Mouse (Mus musculus): ENCODE measurements around the gene Fosl2. TPM values are rescaled to one million over a fixed set of nuclear protein-coding genes. Genes with fewer than 3 reads are reported as not detected.
"Not testable (repeated sequence)": the region's sequence is repeated elsewhere in the genome, so short reads cannot be mapped to it uniquely, and the experiment has no call there.

Gene Fosl2
- polyA plus RNA-seq, 1 experiment from 2014 or later: 2.1 TPM

GRCm38 (mm10) chr5:32154931-32155688 lies 19.5 kb downstream of the Fosl2 start:
- H3K9me3 ChIP-seq: no peaks in the 10 kb centered on the region
- H3K36me3 ChIP-seq: peaks cover 34% of the 10 kb centered on the region
- peaks cover 18% of the 10 kb centered on the region; the same call in 1 of the 2 replicates for H3K27me3 ChIP-seq (ENCODE audit: insufficient read depth, poor library complexity, severe bottlenecking)
- DNase-seq (ENCODE audit: low spot score): no peak
- H3K4me3 ChIP-seq: no peak overlapping the region
- WGBS: 73% methylated on average over 9 of the region's 9 CpGs
- peak overlapping the region; percentile 22; the same call in 1 of the 2 replicates for H3K27ac ChIP-seq
- peaks cover 29% of the 10 kb centered on the region for H3K4me1 ChIP-seq

- Histone ChIP-seq H3K36me3 (peaks cover 34% of the 10 kb centered on the region), H3K9me3 (no peaks in the 10 kb centered on the region), H3K27ac (peak overlapping the region; percentile 22; the same call in 1 of the 2 replicates), H3K27me3 (ENCODE audit: insufficient read depth, poor library complexity, severe bottlenecking) (peaks cover 14% of the 10 kb centered on the region; the same call in 1 of the 2 replicates), H3K4me1 (peaks cover 37% of the 10 kb centered on the region), H3K4me3 (no peak overlapping the region)
- WGBS: 75% methylated on average over 3 of the region's 3 CpGs
- no peak for DNase-seq (ENCODE audit: low spot score)
Observed at GRCm38 (mm10) chr5:32155927-32156326, 20.3 kb downstream of the Fosl2 start.

GRCm38 (mm10) chr5:32163478-32164043 lies 28.0 kb downstream of the Fosl2 start:
- Histone ChIP-seq H3K4me3 (no peak overlapping the region), H3K27ac (no peak overlapping the region), H3K27me3 (ENCODE audit: insufficient read depth, poor library complexity, severe bottlenecking) (no peaks in the 10 kb centered on the region), H3K4me1 (peaks cover 20% of the 10 kb centered on the region), H3K9me3 (no peaks in the 10 kb centered on the region), H3K36me3 (no peaks in the 10 kb centered on the region)
- WGBS: 77% methylated on average over 3 of the region's 3 CpGs
- DNase-seq (ENCODE audit: low spot score): no peak

GRCm38 (mm10) chr5:32172188-32172587 lies 36.6 kb downstream of the Fosl2 start:
- Histone ChIP-seq H3K4me3 (no peak overlapping the region), H3K9me3 (no peaks in the 10 kb centered on the region), H3K27me3 (ENCODE audit: insufficient read depth, poor library complexity, severe bottlenecking) (no peaks in the 10 kb centered on the region), H3K36me3 (no peaks in the 10 kb centered on the region), H3K27ac (no peak overlapping the region), H3K4me1 (no peaks in the 10 kb centered on the region)
- no peak for DNase-seq (ENCODE audit: low spot score)
- WGBS: 73% methylated on average over 2 of the region's 2 CpGs

- H3K27ac ChIP-seq: no peak overlapping the region
- H3K9me3 ChIP-seq: no peaks in the 10 kb centered on the region
- no peaks in the 10 kb centered on the region for H3K36me3 ChIP-seq
- no peak for DNase-seq (ENCODE audit: low spot score)
- H3K27me3 ChIP-seq (ENCODE audit: insufficient read depth, poor library complexity, severe bottlenecking): no peaks in the 10 kb centered on the region
- H3K4me3 ChIP-seq: no peak overlapping the region
- WGBS: 59% methylated on average over 2 of the region's 2 CpGs
- no peaks in the 10 kb centered on the region for H3K4me1 ChIP-seq
Observed at GRCm38 (mm10) chr5:32176800-32177199, 41.2 kb downstream of the Fosl2 start.

- Histone ChIP-seq H3K27me3 (ENCODE audit: insufficient read depth, poor library complexity, severe bottlenecking) (no peaks in the 10 kb centered on the region), H3K9me3 (no peaks in the 10 kb centered on the region), H3K27ac (no peak overlapping the region), H3K4me1 (peaks cover under 1% of the 10 kb centered on the region), H3K36me3 (no peaks in the 10 kb centered on the region), H3K4me3 (no peak overlapping the region)
- 65% methylated on average over 4 of the region's 4 CpGs for WGBS
- DNase-seq (ENCODE audit: low spot score): no peak
Observed at GRCm38 (mm10) chr5:32177737-32178136, 42.1 kb downstream of the Fosl2 start.

GRCm38 (mm10) chr5:32178720-32179119 lies 43.1 kb downstream of the Fosl2 start:
- H3K27ac ChIP-seq; H3K4me3 ChIP-seq; H3K36me3 ChIP-seq; H3K9me3 ChIP-seq; H3K27me3 ChIP-seq (ENCODE audit: insufficient read depth, poor library complexity, severe bottlenecking); DNase-seq (ENCODE audit: low spot score); H3K4me1 ChIP-seq: not testable (repeated sequence)
- 78% methylated on average over 5 of the region's 6 CpGs for WGBS

GRCm38 (mm10) chr5:32182885-32183629 lies 47.5 kb downstream of the Fosl2 start:
- Histone ChIP-seq H3K9me3 (no peaks in the 10 kb centered on the region), H3K27me3 (ENCODE audit: insufficient read depth, poor library complexity, severe bottlenecking) (0 out of 2 replicates have a peak, but pooled peaks cover 3% of the 10 kb centered on the region), H3K36me3 (no peaks in the 10 kb centered on the region), H3K4me1 (peaks cover 29% of the 10 kb centered on the region), H3K4me3 (no peak overlapping the region), H3K27ac (no peak overlapping the region)
- 58% methylated on average over 4 of the region's 4 CpGs for WGBS
- no peak for DNase-seq (ENCODE audit: low spot score)

- no peak overlapping the region for H3K4me3 ChIP-seq
- peaks cover 49% of the 10 kb centered on the region for H3K4me1 ChIP-seq
- H3K27ac ChIP-seq: no peak overlapping the region
- no peak for DNase-seq (ENCODE audit: low spot score)
- H3K27me3 ChIP-seq (ENCODE audit: insufficient read depth, poor library complexity, severe bottlenecking): 0 out of 2 replicates have a peak, but pooled peaks cover 3% of the 10 kb centered on the region
- 29% methylated on average over 11 of the region's 11 CpGs for WGBS
- no peaks in the 10 kb centered on the region for H3K9me3 ChIP-seq
- H3K36me3 ChIP-seq: no peaks in the 10 kb centered on the region
Observed at GRCm38 (mm10) chr5:32187717-32188116, 52.1 kb downstream of the Fosl2 start.

- no peak overlapping the region for H3K27ac ChIP-seq
- 78% methylated on average over 5 of the region's 5 CpGs for WGBS
Observed at GRCm38 (mm10) chr5:32191259-32191658, 55.7 kb downstream of the Fosl2 start.

GRCm38 (mm10) chr5:32192016-32192845 lies 56.6 kb downstream of the Fosl2 start:
- no peaks in the 10 kb centered on the region for H3K27me3 ChIP-seq (ENCODE audit: insufficient read depth, poor library complexity, severe bottlenecking)
- WGBS: 66% methylated on average over 16 of the region's 16 CpGs
- peak overlapping the region; percentile 24; the same call in 1 of the 2 replicates for H3K27ac ChIP-seq
- H3K36me3 ChIP-seq: no peaks in the 10 kb centered on the region
- H3K4me1 ChIP-seq: peaks cover 31% of the 10 kb centered on the region
- no peak overlapping the region for H3K4me3 ChIP-seq
- H3K9me3 ChIP-seq: no peaks in the 10 kb centered on the region
- DNase-seq (ENCODE audit: low spot score): no peak

More at GRCm38 (mm10) chr5:32191259-32191658, 55.7 kb downstream of the Fosl2 start:
- no peak for DNase-seq (ENCODE audit: low spot score)
- Histone ChIP-seq H3K36me3 (no peaks in the 10 kb centered on the region), H3K4me3 (no peak overlapping the region), H3K9me3 (no peaks in the 10 kb centered on the region), H3K27me3 (ENCODE audit: insufficient read depth, poor library complexity, severe bottlenecking) (no peaks in the 10 kb centered on the region), H3K4me1 (peaks cover 36% of the 10 kb centered on the region)

- no peaks in the 10 kb centered on the region for H3K36me3 ChIP-seq
- peaks cover 33% of the 10 kb centered on the region for H3K4me1 ChIP-seq
- WGBS: 68% methylated on average over 4 of the region's 4 CpGs
- H3K9me3 ChIP-seq: no peaks in the 10 kb centered on the region
- H3K27ac ChIP-seq: no peak overlapping the region
- H3K4me3 ChIP-seq: no peak overlapping the region
- no peak for DNase-seq (ENCODE audit: low spot score)
- no peaks in the 10 kb centered on the region; the same call in 1 of the 2 replicates for H3K27me3 ChIP-seq (ENCODE audit: insufficient read depth, poor library complexity, severe bottlenecking)
Observed at GRCm38 (mm10) chr5:32194236-32194635, 58.6 kb downstream of the Fosl2 start.

Measured in heart, embryonic 10.5 days (tissue).